Mouse (Mus musculus) hindbrain, embryonic 14.5 days (tissue): Measurements from ENCODE around the gene Ago1. TPM values are rescaled to one million over a fixed set of nuclear protein-coding genes. Genes with fewer than 3 reads are reported as not detected.

ENCODE experiments used
- ATAC-seq: fragments of 200-750 bp; cut with Nextera tagmentation; 2 replicates; pipeline ENCODE4 v1.8.0; 2017; ENCODE audit warnings: moderate number of reproducible peaks, mild to moderate bottlenecking, moderate TSS enrichment, moderate library complexity; ENCODE audit not compliant: low FRiP score
- DNase-seq: peaks from one replicate; pipeline ENCODE4 v3.0.0-alpha.2; 2015; ENCODE audit warnings: low spot score
- H3K27ac ChIP-seq: fragments of 300-500 bp; sonication (generic); 2 replicates; pipeline ENCODE4 v1.5.1; 2014; ENCODE audit warnings: mild to moderate bottlenecking, moderate library complexity
- H3K27me3 ChIP-seq: fragments of 300-500 bp; sonication (generic); 2 replicates; pipeline ENCODE4 v1.6.1; 2014; ENCODE audit warnings: mild to moderate bottlenecking, low read length, mixed read lengths; ENCODE audit not compliant: control insufficient read depth, insufficient read depth
- H3K36me3 ChIP-seq: fragments of 300-500 bp; sonication (generic); replicated peaks from 2 replicates; pipeline ENCODE4 v1.6.1; 2014; ENCODE audit not compliant: control insufficient read depth, insufficient read depth
- H3K4me1 ChIP-seq: fragments of 300-500 bp; sonication (generic); replicated peaks from 2 replicates; pipeline ENCODE4 v1.6.1; 2014; ENCODE audit warnings: antibody characterized with exemption, low read length, mixed read lengths; ENCODE audit not compliant: control insufficient read depth, insufficient read depth
- H3K4me2 ChIP-seq: fragments of 300-500 bp; sonication (generic); replicated peaks from 2 replicates; pipeline ENCODE4 v1.6.1; 2014; ENCODE audit warnings: mild to moderate bottlenecking, moderate library complexity
- H3K4me3 ChIP-seq: fragments of 300-500 bp; sonication (generic); replicated peaks from 2 replicates; pipeline ENCODE4 v1.5.1; 2014; ENCODE audit warnings: mild to moderate bottlenecking, low read length
- H3K9ac ChIP-seq: fragments of 300-500 bp; sonication (generic); 2 replicates; pipeline ENCODE4 v1.6.1; 2014
- H3K9me3 ChIP-seq: fragments of 300-500 bp; sonication (generic); 2 replicates; pipeline ENCODE4 v1.6.1; 2016; ENCODE audit warnings: low read length; ENCODE audit not compliant: control insufficient read depth
- WGBS: fragments of 180-500 bp; shearing (Covaris S2); extraction: QIAGEN DNeasy Blood & Tissue Kit; methylation state at CpG from one replicate; pipeline ENCODE4 v1.1.7; 2014; 5-methylcytosine and 5-hydroxymethylcytosine counted together
- polyA plus RNA-seq: library from polyadenylated mRNA; unstranded; fragments of >200 nt; fragmentation: Nextera tagmentation; extraction: Ambion mirVana; gene quantifications from 2 replicates; pipeline ENCODE4 v1.2.1, GENCODE M21; 2014

The Ago1 gene
- 14.3 and 15.0 TPM in 2 replicates for polyA plus RNA-seq

DNA sequence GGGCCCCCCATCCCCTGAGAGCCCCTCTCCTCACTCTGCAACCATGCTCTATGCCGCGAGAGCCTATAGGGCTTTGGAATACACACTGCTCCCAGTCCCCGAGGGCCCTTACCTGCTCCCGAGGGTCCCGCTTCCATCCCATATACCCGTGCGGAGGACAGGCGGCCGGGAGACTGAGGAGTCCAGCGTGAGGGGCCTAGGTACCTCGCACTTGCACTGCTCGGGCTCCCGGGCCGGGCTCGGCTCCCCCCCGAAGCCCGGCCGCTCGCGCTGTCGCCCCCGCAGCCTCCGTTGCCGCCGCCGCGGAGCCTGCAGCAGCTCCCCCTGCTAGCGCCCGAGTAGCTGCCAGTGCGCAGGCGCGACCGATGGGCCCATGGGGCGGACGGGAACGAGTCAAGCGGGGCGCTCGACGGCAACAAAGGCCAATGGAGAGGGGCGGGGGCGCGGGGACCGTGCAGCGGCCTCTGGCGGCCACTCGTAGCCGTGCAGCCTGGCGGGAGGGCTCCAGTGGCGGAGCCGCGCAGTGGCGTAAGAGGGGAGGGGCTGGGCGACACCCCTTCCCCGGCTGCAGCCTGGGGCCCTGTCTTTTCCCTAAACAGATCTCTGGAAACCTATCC is at the start of gene Ago1:
Gene Ago1 (minus strand): TSS at position 299 of the 617 bp plus-strand sequence.
- under 1% methylated on average over 54 of the region's 55 CpGs for WGBS
- H3K36me3 ChIP-seq = no peaks in the 10 kb centered on the region
- peak; percentile 86 for ATAC-seq
- H3K27ac ChIP-seq = peak within 1 kb of the TSS; percentile 89
- H3K4me2 ChIP-seq = peak within 1 kb of the TSS; percentile 67
- no peaks in the 10 kb centered on the region for H3K27me3 ChIP-seq
- H3K9ac ChIP-seq = peak within 1 kb of the TSS; percentile 90
- H3K4me1 ChIP-seq = peaks cover 42% of the 10 kb centered on the region
- H3K9me3 ChIP-seq = no peaks in the 10 kb centered on the region
- peak within 1 kb of the TSS; percentile 64 for H3K4me3 ChIP-seq
- DNase-seq = peak; percentile 95

DNA sequence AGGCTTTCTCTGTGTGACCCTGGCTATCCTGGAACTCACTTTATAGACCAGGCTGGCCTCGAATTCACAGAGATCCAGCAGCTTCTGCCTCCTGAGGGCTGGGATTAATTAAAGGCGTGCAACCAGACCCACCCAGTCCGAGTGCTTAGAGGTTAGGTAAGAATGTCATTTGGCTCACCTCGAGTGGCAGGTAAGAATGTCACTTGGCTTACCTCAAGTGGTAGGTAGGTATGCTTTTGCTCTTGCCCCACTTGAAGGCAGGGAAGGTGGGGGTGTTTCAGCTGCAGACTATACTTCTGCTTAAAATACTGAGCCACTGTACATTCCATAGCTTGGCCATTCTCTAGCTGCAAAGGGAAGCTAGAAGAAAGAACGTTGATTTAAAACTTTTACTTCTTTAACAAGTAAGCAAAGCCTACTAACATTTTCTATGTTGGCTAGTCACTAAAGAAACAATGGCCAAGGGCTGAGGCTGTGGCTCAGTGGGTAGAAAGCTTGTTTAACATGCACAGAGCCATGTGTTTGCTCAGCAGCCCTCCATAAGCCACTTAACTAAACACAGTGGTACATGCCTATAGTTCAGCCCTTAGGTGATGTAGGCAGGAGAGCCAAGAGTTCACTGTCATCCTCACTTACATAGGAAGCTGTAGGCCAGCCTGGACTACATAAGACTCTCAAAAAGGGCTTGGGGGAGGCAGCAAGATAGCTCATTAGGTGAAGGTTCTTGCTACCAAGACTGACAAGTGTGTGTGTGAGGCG is 44.1 kb upstream of the Ago1 start:
- no peaks in the 10 kb centered on the region for H3K9me3 ChIP-seq
- H3K9ac ChIP-seq = no peak overlapping the region
- no peak overlapping the region for H3K4me2 ChIP-seq
- 90% methylated on average over 6 of the region's 6 CpGs for WGBS
- peaks cover 87% of the 10 kb centered on the region for H3K36me3 ChIP-seq
- H3K27ac ChIP-seq = no peak overlapping the region
- no peak for DNase-seq
- H3K4me3 ChIP-seq = no peak overlapping the region
- no peaks in the 10 kb centered on the region for H3K27me3 ChIP-seq
- ATAC-seq = no peak
- no peaks in the 10 kb centered on the region for H3K4me1 ChIP-seq

DNA sequence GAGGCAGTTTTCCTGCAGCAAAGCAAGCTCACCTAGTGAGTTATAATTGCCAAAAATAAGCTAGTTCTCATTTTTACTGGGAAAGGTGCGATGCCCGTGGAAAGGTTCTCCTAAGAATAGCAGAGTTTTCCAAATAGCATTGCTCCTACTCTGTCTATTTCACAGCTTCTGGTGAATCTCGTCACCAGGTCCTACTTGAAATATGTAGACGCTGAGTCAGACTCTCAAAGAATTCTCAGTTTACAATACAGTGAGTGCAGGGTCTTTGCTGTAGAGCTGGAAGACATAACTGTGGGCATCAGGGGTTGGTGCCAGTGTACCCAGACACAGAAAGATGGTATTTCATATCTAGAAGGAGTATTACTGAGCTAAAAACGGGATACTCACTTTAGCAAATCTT is 42.6 kb upstream of the Ago1 start:
- no peak overlapping the region for H3K4me2 ChIP-seq
- no peak overlapping the region for H3K9ac ChIP-seq
- DNase-seq = no peak
- no peaks in the 10 kb centered on the region for H3K4me1 ChIP-seq
- H3K27ac ChIP-seq = no peak overlapping the region
- no peak for ATAC-seq
- H3K9me3 ChIP-seq = no peaks in the 10 kb centered on the region
- H3K27me3 ChIP-seq = no peaks in the 10 kb centered on the region
- no peak overlapping the region for H3K4me3 ChIP-seq
- 96% methylated on average over 5 of the region's 5 CpGs for WGBS
- peaks cover 88% of the 10 kb centered on the region for H3K36me3 ChIP-seq

DNA sequence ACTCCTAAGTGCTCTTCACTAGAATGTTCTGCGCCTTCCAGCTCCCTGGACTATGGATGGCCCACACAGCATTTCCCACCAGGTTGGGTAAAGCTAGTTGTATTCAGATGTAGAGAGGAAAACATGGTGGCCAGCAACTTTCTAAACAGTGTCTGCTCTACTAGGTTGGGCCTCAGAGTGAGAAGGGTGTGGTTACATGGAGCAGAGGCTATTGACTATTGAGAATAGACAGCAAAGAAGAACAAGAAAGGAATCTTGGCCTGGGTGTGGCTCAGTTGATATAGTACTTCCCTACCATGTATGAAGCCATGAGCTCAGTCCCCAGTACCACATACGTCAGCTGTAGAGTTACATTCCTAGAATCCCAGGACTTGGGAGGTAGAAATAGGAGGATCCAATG is 40.7 kb upstream of the Ago1 start:
- Histone ChIP-seq H3K4me1 (no peaks in the 10 kb centered on the region), H3K27ac (no peak overlapping the region), H3K4me2 (no peak overlapping the region), H3K36me3 (peaks cover 92% of the 10 kb centered on the region), H3K9ac (no peak overlapping the region), H3K4me3 (no peak overlapping the region), H3K9me3 (no peaks in the 10 kb centered on the region), H3K27me3 (no peaks in the 10 kb centered on the region)
- DNase-seq (no peak), ATAC-seq (no peak)
- 100% methylated on average over 2 of the region's 2 CpGs for WGBS

GRCm38 (mm10) chr4:126508110-126508899 is 39.9 kb upstream of the Ago1 start:
- Histone ChIP-seq H3K4me3 (no peak overlapping the region), H3K27ac (no peak overlapping the region), H3K36me3 (peaks cover 96% of the 10 kb centered on the region), H3K9me3 (no peaks in the 10 kb centered on the region), H3K4me1 (no peaks in the 10 kb centered on the region), H3K4me2 (no peak overlapping the region), H3K27me3 (no peaks in the 10 kb centered on the region), H3K9ac (no peak overlapping the region)
- DNase-seq (no peak), ATAC-seq (no peak)
- WGBS = 81% methylated on average over 14 of the region's 14 CpGs

DNA sequence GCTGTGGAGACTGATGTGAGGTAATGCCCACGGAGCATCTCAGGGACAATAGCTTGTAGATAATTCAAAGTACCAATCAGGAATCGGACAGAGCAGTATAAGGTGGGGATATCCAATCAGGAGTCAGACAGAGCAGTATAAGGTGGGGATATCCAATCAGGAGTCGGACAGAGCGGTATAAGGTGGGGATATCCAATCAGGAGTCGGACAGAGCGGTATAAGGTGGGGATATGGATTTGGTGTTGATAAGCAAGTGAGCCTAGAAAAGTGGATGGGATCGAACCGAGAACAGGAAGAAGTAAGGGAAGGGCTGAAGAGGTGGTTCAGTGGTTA is 34.6 kb upstream of the Ago1 start:
- Histone ChIP-seq H3K27me3 (no peaks in the 10 kb centered on the region), H3K4me2 (no peak overlapping the region), H3K36me3 (peaks cover 65% of the 10 kb centered on the region), H3K9ac (no peak overlapping the region), H3K4me3 (no peak overlapping the region), H3K4me1 (no peaks in the 10 kb centered on the region), H3K9me3 (no peaks in the 10 kb centered on the region), H3K27ac (no peak overlapping the region)
- peak; percentile 48; the same call in 1 of the 2 replicates for ATAC-seq
- DNase-seq = no peak
- WGBS = 58% methylated on average over 8 of the region's 8 CpGs

GRCm38 (mm10) chr4:126502141-126502976 is 34.0 kb upstream of the Ago1 start:
- Histone ChIP-seq H3K9ac (no peak overlapping the region), H3K27ac (no peak overlapping the region), H3K4me1 (no peaks in the 10 kb centered on the region), H3K4me3 (no peak overlapping the region), H3K27me3 (no peaks in the 10 kb centered on the region), H3K36me3 (peaks cover 65% of the 10 kb centered on the region), H3K4me2 (no peak overlapping the region), H3K9me3 (no peaks in the 10 kb centered on the region)
- no peak for ATAC-seq
- WGBS = 73% methylated on average over 6 of the region's 6 CpGs
- DNase-seq = no peak

GRCm38 (mm10) chr4:126498601-126499000 is 30.2 kb upstream of the Ago1 start:
- WGBS = 100% methylated on average over 1 of the region's 1 CpGs
- peaks cover 52% of the 10 kb centered on the region for H3K36me3 ChIP-seq
- ATAC-seq = no peak

More at GRCm38 (mm10) chr4:126498601-126499000, 30.2 kb upstream of the Ago1 start:
- H3K9ac ChIP-seq = no peak overlapping the region
- no peak overlapping the region for H3K27ac ChIP-seq
- DNase-seq = no peak
- no peaks in the 10 kb centered on the region for H3K4me1 ChIP-seq
- H3K9me3 ChIP-seq = no peaks in the 10 kb centered on the region
- no peaks in the 10 kb centered on the region for H3K27me3 ChIP-seq
- H3K4me2 ChIP-seq = no peak overlapping the region
- no peak overlapping the region for H3K4me3 ChIP-seq
